Mouse (Mus musculus) stomach, embryonic 14.5 days (tissue): ENCODE data around the gene Btaf1. TPM values are rescaled to one million over a fixed set of nuclear protein-coding genes. Genes with fewer than 3 reads are reported as not detected.

ENCODE experiments used
- ATAC-seq: fragments of 200-750 bp; cut with Nextera tagmentation; 2 replicates; pipeline ENCODE4 v1.8.0; 2017; ENCODE audit warnings: low read depth, moderate TSS enrichment; ENCODE audit not compliant: insufficient number of reproducible peaks, insufficient read depth, low FRiP score
- H3K27ac ChIP-seq: fragments of 300-500 bp; sonication (generic); 2 replicates; pipeline ENCODE4 v1.5.1; 2014; ENCODE audit warnings: mild to moderate bottlenecking, low read length, moderate library complexity, mixed read lengths
- H3K27me3 ChIP-seq: fragments of 300-500 bp; sonication (generic); 2 replicates; pipeline ENCODE4 v1.6.1; 2014; ENCODE audit warnings: low read length, control low read depth, mixed read lengths; ENCODE audit not compliant: control insufficient read depth, insufficient read depth
- H3K36me3 ChIP-seq: fragments of 300-500 bp; sonication (generic); 2 replicates; pipeline ENCODE4 v1.6.1; 2014; ENCODE audit warnings: mild to moderate bottlenecking, control low read depth, low read length, moderate library complexity, mixed read lengths; ENCODE audit not compliant: control insufficient read depth, insufficient read depth
- H3K4me1 ChIP-seq: fragments of 300-500 bp; sonication (generic); 2 replicates; pipeline ENCODE4 v1.6.1; 2014; ENCODE audit warnings: low read length, control low read depth, mixed read lengths; ENCODE audit not compliant: control insufficient read depth, insufficient read depth
- H3K4me2 ChIP-seq: fragments of 300-500 bp; sonication (generic); replicated peaks from 2 replicates; pipeline ENCODE4 v1.6.1; 2014; ENCODE audit warnings: low read depth, low read length, control low read depth
- H3K4me3 ChIP-seq: fragments of 300-500 bp; sonication (generic); 2 replicates; pipeline ENCODE4 v1.5.1; 2014; ENCODE audit warnings: low read depth, low read length, control low read depth
- H3K9ac ChIP-seq: fragments of 300-500 bp; sonication (generic); replicated peaks from 2 replicates; pipeline ENCODE4 v1.6.1; 2014; ENCODE audit warnings: low read depth, mild to moderate bottlenecking, control low read depth, low read length, moderate library complexity, mixed read lengths
- H3K9me3 ChIP-seq: fragments of 300-500 bp; sonication (generic); 2 replicates; pipeline ENCODE4 v1.6.1; 2016; ENCODE audit warnings: low read depth, low read length, control low read depth; ENCODE audit not compliant: control insufficient read depth
- WGBS: fragments of 180-500 bp; shearing (Covaris S2); extraction: QIAGEN DNeasy Blood & Tissue Kit; methylation state at CpG from one replicate; pipeline ENCODE4 v1.1.7; 2014; 5-methylcytosine and 5-hydroxymethylcytosine counted together
- polyA plus RNA-seq: library from polyadenylated mRNA; unstranded; fragments of >200 nt; fragmentation: Nextera tagmentation; extraction: Ambion mirVana; gene quantifications from 2 replicates; pipeline ENCODE4 v1.2.1, GENCODE M21; 2014

Gene Btaf1
- polyA plus RNA-seq, 1 experiment from 2014 or later = 15.8 TPM

DNA sequence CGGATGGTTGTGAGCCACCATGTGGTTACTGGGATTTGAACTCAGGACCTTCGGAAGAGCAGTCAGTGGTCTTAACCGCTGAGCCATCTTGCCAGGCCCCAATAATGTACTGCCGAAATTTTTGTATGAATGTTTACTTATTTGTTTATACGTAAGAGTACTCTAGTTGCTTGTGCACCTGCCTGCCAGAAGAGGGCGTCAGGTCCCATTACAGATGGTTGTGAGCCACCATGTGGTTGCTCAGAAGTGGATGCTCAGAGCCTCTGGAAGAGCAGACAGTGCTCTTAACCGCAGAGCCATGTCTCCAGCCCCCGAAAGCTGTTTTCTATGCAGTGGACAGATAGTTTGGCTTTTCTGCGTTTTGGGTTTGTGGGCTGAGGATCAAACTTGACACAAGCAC is 28.1 kb upstream of the Btaf1 start:
- Histone ChIP-seq H3K4me1 (no peaks in the 10 kb centered on the region), H3K4me2 (no peak overlapping the region), H3K4me3 (no peak overlapping the region), H3K9me3 (no peaks in the 10 kb centered on the region), H3K27me3 (no peaks in the 10 kb centered on the region), H3K27ac (no peak overlapping the region), H3K9ac (no peak overlapping the region), H3K36me3 (peaks cover 16% of the 10 kb centered on the region)
- WGBS = 49% methylated on average over 9 of the region's 9 CpGs
- ATAC-seq = no peak

DNA sequence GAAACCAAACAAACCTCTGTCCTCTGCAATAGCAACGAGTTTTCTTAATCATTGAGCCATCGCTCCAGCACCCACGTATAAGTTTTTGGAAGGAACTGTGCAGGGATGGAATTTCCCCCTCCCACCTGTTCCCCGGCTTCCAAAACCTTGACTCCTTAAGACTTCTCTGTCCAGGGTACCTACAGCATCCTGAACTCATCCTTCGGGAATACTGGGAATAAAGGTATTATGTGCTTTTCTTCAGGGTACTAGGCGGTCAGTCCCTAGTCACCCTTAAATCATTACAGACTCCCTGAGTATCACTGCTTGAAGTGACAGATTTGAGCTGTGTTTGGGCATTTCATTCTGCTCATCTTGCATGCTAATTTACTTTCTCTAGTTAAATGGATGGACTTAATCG is 22.5 kb upstream of the Btaf1 start:
- Histone ChIP-seq H3K4me1 (no peaks in the 10 kb centered on the region), H3K4me3 (0 out of 2 replicates have a peak overlapping the region, but pooled peaks have one; percentile 51)

GRCm38 (mm10) chr19:36904211-36905007 is 21.5 kb upstream of the Btaf1 start:
- Histone ChIP-seq H3K4me2 (peak overlapping the region; percentile 96), H3K27ac (no peak overlapping the region), H3K27me3 (no peaks in the 10 kb centered on the region), H3K36me3 (no peaks in the 10 kb centered on the region), H3K4me1 (no peaks in the 10 kb centered on the region), H3K9me3 (no peaks in the 10 kb centered on the region), H3K4me3 (peak overlapping the region; percentile 51), H3K9ac (peak overlapping the region; percentile 32)
- ATAC-seq = peak; percentile 37; the same call in 1 of the 2 replicates
- WGBS = 2% methylated on average over 41 of the region's 41 CpGs

More for the DNA sequence above, 22.5 kb upstream of the Btaf1 start:
- no peaks in the 10 kb centered on the region for H3K27me3 ChIP-seq
- 45% methylated on average over 7 of the region's 7 CpGs for WGBS
- H3K9me3 ChIP-seq = no peaks in the 10 kb centered on the region
- H3K27ac ChIP-seq = no peak overlapping the region
- no peak for ATAC-seq
- H3K9ac ChIP-seq = no peak overlapping the region
- peak overlapping the region; percentile 96; the same call in 1 of the 2 replicates for H3K4me2 ChIP-seq
- no peaks in the 10 kb centered on the region for H3K36me3 ChIP-seq

DNA sequence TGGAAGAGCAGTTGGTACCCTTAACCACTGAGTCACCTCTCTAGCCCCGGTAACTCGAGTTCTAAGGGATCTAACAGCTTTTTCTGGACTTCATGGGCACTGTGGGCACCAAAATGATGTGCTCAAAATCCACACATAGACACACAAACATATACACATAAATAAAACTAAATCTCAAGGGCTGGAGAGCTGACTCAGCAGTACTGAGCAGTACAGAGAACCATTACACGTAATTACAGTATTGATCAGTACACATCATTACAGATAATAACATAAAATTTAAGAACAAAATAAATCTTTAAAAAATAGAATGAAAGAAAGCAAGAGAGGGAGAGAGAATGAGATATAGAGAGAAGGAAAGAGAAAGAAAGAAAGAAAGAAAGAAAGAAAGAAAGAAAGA is 16.7 kb upstream of the Btaf1 start:
- Histone ChIP-seq H3K27ac (no peak overlapping the region), H3K4me2 (no peak overlapping the region), H3K9me3 (no peaks in the 10 kb centered on the region), H3K36me3 (no peaks in the 10 kb centered on the region), H3K27me3 (no peaks in the 10 kb centered on the region), H3K9ac (no peak overlapping the region), H3K4me1 (no peaks in the 10 kb centered on the region), H3K4me3 (no peak overlapping the region)
- WGBS = 82% methylated on average over 3 of the region's 3 CpGs
- ATAC-seq = no peak

- 22% methylated on average over 9 of the region's 9 CpGs for WGBS
- H3K36me3 ChIP-seq = no peaks in the 10 kb centered on the region
- peak; percentile 56; the same call in 1 of the 2 replicates for ATAC-seq
- no peaks in the 10 kb centered on the region for H3K9me3 ChIP-seq
- H3K27ac ChIP-seq = no peak overlapping the region
- no peak overlapping the region for H3K4me3 ChIP-seq
- H3K4me1 ChIP-seq = no peaks in the 10 kb centered on the region
- H3K27me3 ChIP-seq = no peaks in the 10 kb centered on the region
- H3K4me2 ChIP-seq = no peak overlapping the region
- no peak overlapping the region for H3K9ac ChIP-seq
Measured at GRCm38 (mm10) chr19:36909676-36910292, 16.1 kb upstream of the Btaf1 start.

GRCm38 (mm10) chr19:36910424-36911045 is 15.3 kb upstream of the Btaf1 start:
- no peak overlapping the region for H3K4me2 ChIP-seq
- WGBS = 52% methylated on average over 12 of the region's 12 CpGs
- no peak for ATAC-seq

DNA sequence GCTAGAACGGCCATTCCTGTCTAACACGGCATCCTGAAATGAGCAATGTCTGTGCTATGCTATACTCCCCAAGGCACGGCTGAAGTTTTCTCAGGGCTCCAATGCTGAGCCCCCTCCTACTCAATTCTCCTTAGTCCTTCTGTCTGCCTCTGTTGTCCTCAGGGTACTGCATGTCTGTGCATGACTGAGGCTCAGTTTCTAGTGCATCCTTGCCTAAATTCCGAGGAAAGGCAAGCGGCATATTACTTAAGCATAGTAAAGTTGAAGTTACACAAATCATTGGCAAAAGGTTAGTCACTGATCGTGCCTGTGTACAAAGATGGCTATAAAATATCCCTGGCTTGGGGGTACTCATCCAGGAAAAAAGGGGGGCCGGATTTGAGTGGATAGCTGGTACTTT is 12.8 kb upstream of the Btaf1 start:
- no peaks in the 10 kb centered on the region for H3K27me3 ChIP-seq
- H3K4me2 ChIP-seq = no peak overlapping the region
- WGBS = 77% methylated on average over 7 of the region's 7 CpGs
- no peak for ATAC-seq
- H3K9ac ChIP-seq = no peak overlapping the region
- H3K9me3 ChIP-seq = no peaks in the 10 kb centered on the region
- H3K4me1 ChIP-seq = peaks cover 3% of the 10 kb centered on the region; the same call in 1 of the 2 replicates
- no peak overlapping the region for H3K4me3 ChIP-seq
- no peak overlapping the region for H3K27ac ChIP-seq
- H3K36me3 ChIP-seq = no peaks in the 10 kb centered on the region

More at GRCm38 (mm10) chr19:36910424-36911045, 15.3 kb upstream of the Btaf1 start:
- Histone ChIP-seq H3K36me3 (no peaks in the 10 kb centered on the region), H3K9me3 (no peaks in the 10 kb centered on the region), H3K27me3 (no peaks in the 10 kb centered on the region), H3K4me1 (no peaks in the 10 kb centered on the region), H3K4me3 (no peak overlapping the region), H3K9ac (no peak overlapping the region), H3K27ac (no peak overlapping the region)

- H3K4me3 ChIP-seq = no peak overlapping the region
- no peaks in the 10 kb centered on the region for H3K9me3 ChIP-seq
- no peak for ATAC-seq
- peaks cover 3% of the 10 kb centered on the region; the same call in 1 of the 2 replicates for H3K4me1 ChIP-seq
- WGBS = 83% methylated on average over 4 of the region's 4 CpGs
- no peak overlapping the region for H3K9ac ChIP-seq
- H3K27me3 ChIP-seq = no peaks in the 10 kb centered on the region
- H3K27ac ChIP-seq = no peak overlapping the region
- H3K4me2 ChIP-seq = no peak overlapping the region
- no peaks in the 10 kb centered on the region for H3K36me3 ChIP-seq
Measured at GRCm38 (mm10) chr19:36916206-36916605, 9.7 kb upstream of the Btaf1 start.
